Mouse (Mus musculus) embryonic facial prominence, embryonic 13.5 days (tissue): ENCODE measurements around the gene Srp9. TPM values are rescaled to one million over a fixed set of nuclear protein-coding genes. Genes with fewer than 3 reads are reported as not detected.

Experiments
- ATAC-seq: fragments of 200-750 bp; cut with Nextera tagmentation; 2 replicates; pipeline ENCODE4 v1.8.0; 2017; ENCODE audit warnings: low read depth; ENCODE audit not compliant: insufficient number of reproducible peaks, insufficient read depth, low FRiP score, low TSS enrichment
- H3K27ac ChIP-seq: fragments of 300-500 bp; sonication (generic); 2 replicates; pipeline ENCODE4 v1.5.1; 2015; ENCODE audit warnings: moderate library complexity, mild to moderate bottlenecking, inconsistent platforms
- H3K27me3 ChIP-seq: fragments of 300-500 bp; sonication (generic); 2 replicates; pipeline ENCODE4 v1.6.1; 2015; ENCODE audit warnings: mild to moderate bottlenecking, inconsistent platforms
- H3K36me3 ChIP-seq: fragments of 300-500 bp; sonication (generic); 2 replicates; pipeline ENCODE4 v1.6.1; 2015; ENCODE audit warnings: mild to moderate bottlenecking, inconsistent platforms
- H3K4me1 ChIP-seq: fragments of 300-500 bp; sonication (generic); 2 replicates; pipeline ENCODE4 v1.6.1; 2015; ENCODE audit warnings: inconsistent platforms
- H3K4me2 ChIP-seq: fragments of 300-500 bp; sonication (generic); 2 replicates; pipeline ENCODE4 v1.6.1; 2015; ENCODE audit warnings: moderate library complexity, mild to moderate bottlenecking, inconsistent platforms
- H3K4me3 ChIP-seq: fragments of 300-500 bp; sonication (generic); 2 replicates; pipeline ENCODE4 v1.5.1; 2015; ENCODE audit warnings: mild to moderate bottlenecking, inconsistent platforms
- H3K9ac ChIP-seq: fragments of 300-500 bp; sonication (generic); 2 replicates; pipeline ENCODE4 v1.6.1; 2015; ENCODE audit warnings: mild to moderate bottlenecking, inconsistent platforms
- H3K9me3 ChIP-seq: fragments of 300-500 bp; sonication (generic); 2 replicates; pipeline ENCODE4 v1.6.1; 2016; ENCODE audit warnings: inconsistent platforms
- WGBS: fragments of 180-500 bp; shearing (Covaris S2); methylation state at CpG from one replicate; pipeline ENCODE4 v1.1.7; 2015; ENCODE audit warnings: mixed read lengths; 5-methylcytosine and 5-hydroxymethylcytosine counted together
- polyA plus RNA-seq: library from polyadenylated mRNA; unstranded; fragments of >200 nt; fragmentation: Nextera tagmentation; extraction: Ambion mirVana; gene quantifications from 2 replicates; pipeline ENCODE4 v1.2.1, GENCODE M21; 2015

Gene Srp9
- polyA plus RNA-seq, 1 experiment from 2014 or later, result 166 TPM

DNA sequence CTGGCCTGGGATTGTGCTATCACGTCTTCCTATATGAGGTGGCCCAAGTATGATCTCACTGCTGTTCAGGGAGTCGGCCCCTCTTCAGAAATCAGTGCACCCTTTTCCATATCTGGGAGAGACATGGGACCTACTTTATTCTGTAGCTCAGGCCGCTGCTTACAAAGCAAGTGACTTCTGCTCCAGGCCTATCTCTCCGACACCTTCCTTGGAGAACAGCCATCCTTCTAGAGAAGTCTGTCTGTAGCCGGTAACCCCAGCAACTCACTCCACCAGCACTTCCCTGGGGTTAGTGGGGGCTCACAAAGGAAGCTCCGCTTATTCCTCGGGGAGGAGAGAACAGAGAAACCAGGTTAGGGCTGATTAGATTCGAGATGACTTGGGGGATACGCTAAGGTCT lies 17.3 kb upstream of the Srp9 start:
- Histone ChIP-seq H3K4me1 (peaks cover 49% of the 10 kb centered on the region), H3K9me3 (no peaks in the 10 kb centered on the region), H3K9ac (no peak overlapping the region), H3K27ac (no peak overlapping the region), H3K27me3 (no peaks in the 10 kb centered on the region), H3K4me3 (no peak overlapping the region), H3K4me2 (no peak overlapping the region), H3K36me3 (no peaks in the 10 kb centered on the region)
- no peak for ATAC-seq
- WGBS, result 79% methylated on average over 9 of the region's 9 CpGs

DNA sequence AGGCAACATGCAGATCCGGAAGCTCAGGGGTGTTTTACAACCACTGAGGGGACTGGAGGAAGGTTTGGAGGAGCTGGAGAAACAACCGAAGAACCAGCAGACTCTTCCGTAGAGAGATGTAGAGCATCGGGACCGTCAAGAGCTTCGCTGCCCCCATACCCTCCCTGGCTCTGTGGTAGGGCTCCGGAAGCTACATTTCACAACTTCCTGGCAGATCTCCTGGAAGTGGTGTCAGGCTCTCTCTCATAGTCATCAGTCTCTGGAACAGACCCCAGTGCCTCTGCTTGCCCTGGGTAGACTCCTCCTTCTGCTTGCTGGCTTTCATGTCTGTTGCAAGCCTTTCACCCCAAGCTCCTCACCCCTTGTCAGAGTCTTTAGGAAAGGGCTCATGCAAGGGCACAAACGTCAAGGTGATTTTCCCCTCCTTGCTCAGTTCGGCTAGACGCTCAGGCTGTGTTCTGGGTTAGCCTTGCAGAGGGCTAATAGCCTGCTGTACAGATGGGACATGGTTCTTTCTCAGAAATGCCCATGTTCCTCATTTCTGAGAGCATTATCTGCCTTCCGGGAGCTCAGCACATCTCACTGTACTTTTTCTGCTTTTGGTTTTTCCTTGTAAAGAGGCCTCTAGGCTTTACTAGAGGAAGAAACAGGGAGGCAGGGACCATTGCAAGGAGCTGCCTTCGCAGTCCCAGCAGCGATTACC lies 16.0 kb upstream of the Srp9 start:
- Histone ChIP-seq H3K4me2 (no peak overlapping the region), H3K9me3 (no peaks in the 10 kb centered on the region), H3K4me3 (no peak overlapping the region), H3K9ac (no peak overlapping the region), H3K27me3 (no peaks in the 10 kb centered on the region), H3K4me1 (peaks cover 49% of the 10 kb centered on the region), H3K36me3 (no peaks in the 10 kb centered on the region), H3K27ac (no peak overlapping the region)
- ATAC-seq, result no peak
- WGBS, result 72% methylated on average over 13 of the region's 13 CpGs

DNA sequence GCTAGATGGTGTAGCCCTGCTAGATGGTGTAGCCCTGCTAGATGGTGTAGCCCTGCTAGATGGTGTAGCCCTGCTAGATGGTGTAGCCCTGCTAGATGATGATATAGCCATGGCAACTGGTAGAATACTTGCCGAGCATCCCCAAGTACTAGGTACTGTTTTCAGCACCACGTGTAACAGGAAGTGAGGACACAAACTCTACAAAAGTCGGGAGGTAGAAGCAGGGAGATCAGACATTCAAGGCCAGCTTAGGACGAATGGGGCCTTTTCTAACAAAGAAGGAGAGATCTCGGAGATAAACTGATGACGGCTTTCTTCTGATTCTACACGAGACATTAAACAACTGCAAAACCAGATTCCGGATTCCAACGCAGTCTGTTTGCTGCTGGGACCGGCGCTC lies 14.4 kb upstream of the Srp9 start:
- Histone ChIP-seq H3K4me2 (no peak overlapping the region), H3K4me3 (no peak overlapping the region), H3K9ac (no peak overlapping the region), H3K27ac (no peak overlapping the region), H3K4me1 (peaks cover 60% of the 10 kb centered on the region), H3K9me3 (no peaks in the 10 kb centered on the region), H3K36me3 (no peaks in the 10 kb centered on the region), H3K27me3 (no peaks in the 10 kb centered on the region)
- ATAC-seq, result no peak
- WGBS, result 52% methylated on average over 11 of the region's 11 CpGs

DNA sequence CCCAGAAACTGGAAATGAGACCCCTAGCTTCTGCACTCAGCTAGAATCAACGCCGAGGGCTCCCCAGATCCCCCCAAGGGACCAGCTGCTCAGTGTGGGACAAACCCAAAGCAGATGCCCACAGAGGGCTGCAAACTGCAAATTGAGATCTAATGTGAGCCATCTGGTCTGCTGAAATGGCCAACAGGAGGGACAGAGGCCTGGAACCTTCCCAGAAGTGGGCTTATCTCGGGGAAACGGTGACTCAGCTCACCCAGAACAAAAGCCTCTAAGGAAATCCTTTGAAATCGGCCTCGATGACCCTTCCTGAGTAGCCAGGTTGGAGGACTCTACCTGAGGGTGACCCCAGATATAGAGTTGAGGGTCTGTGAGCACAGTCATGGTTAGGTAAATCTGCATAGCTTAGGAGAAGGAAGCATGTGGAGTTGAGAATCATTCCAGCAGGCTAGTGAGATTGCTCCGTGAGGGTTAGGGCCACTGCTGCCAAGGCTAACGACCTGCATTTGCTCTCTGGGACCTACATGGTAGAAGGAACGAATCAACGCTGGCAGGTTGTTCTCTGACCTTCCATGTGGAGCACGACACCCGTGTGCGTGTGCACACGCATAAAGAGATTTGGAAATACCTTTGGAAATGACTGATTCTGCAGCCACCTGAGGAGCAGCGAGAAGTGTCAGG lies 13.7 kb upstream of the Srp9 start:
- Histone ChIP-seq H3K9me3 (no peaks in the 10 kb centered on the region), H3K27ac (no peak overlapping the region), H3K4me3 (no peak overlapping the region), H3K4me2 (no peak overlapping the region), H3K36me3 (no peaks in the 10 kb centered on the region), H3K4me1 (peaks cover 64% of the 10 kb centered on the region), H3K9ac (no peak overlapping the region), H3K27me3 (no peaks in the 10 kb centered on the region)
- 49% methylated on average over 15 of the region's 15 CpGs for WGBS
- ATAC-seq, result no peak

DNA sequence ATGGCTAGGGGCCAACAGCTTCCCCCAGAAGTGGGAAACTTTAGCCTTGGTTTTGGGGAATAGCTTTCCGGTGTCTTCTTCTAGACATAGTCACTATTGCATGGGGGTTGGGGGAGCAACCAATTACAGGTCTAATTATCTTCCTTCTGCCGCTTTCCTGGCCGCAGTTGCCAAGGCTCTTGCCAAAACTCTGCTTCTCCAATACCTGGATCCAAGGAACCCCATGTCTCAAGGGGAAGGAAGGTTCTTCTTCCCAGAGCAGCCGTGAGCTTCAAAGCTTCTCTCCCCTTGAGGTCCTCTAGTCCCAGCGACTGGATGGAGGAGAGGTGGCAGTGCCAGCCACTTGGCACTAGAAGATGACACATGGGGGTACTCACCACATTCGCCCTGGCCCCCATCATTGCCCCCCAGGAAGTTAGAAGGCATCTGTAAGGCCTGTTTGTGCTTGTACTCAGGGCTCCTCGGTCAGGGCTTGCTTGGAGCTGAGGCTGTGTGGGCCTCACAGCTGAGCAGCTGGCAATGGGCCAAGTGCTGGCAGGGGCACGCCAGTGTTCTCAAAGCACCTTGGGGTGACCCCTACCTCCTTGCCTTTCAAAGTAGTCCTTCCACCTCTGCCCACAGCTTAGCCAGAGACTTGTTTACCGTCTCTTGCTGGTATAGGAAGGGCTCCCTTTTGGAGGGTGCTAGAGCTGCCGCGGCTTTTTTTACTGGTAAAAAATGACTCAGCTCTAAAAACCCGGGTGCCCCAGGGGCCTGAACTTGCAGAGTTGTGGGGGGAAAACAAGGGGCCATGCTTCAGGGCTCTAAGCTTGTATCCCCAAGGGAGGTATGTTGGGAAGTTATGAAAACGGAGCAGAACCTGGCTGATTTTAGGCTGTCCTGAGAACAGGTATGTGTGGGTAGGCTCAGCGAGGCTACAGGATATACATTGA lies 12.9 kb upstream of the Srp9 start:
- Histone ChIP-seq H3K27me3 (no peaks in the 10 kb centered on the region), H3K9me3 (no peaks in the 10 kb centered on the region), H3K36me3 (no peaks in the 10 kb centered on the region), H3K9ac (no peak overlapping the region), H3K4me2 (no peak overlapping the region), H3K4me1 (peaks cover 69% of the 10 kb centered on the region), H3K4me3 (no peak overlapping the region), H3K27ac (peak overlapping the region; percentile 44; the same call in 1 of the 2 replicates)
- ATAC-seq, result no peak
- 66% methylated on average over 14 of the region's 14 CpGs for WGBS

DNA sequence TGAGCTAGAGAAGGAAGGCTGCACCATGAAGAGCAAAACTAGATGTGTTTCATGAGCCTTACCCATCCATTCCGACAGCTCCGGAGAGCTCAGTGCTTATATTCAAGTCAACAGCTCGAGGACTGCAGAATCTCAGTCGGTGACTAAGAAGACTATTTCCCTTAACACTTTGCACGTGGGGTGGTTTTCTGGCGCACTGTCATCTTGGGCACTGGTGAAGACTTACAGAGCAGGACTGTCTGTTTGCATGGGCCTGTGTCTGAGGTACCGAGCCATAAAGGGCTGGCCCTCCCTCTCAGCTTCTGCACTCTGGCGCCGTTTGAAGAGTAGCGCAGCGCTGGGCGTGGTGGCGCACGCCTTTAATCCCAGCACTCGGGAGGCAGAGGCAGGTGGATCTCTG lies 12.2 kb upstream of the Srp9 start:
- no peak overlapping the region for H3K4me3 ChIP-seq
- no peak overlapping the region for H3K4me2 ChIP-seq
- no peak overlapping the region for H3K27ac ChIP-seq
- no peaks in the 10 kb centered on the region for H3K27me3 ChIP-seq
- no peaks in the 10 kb centered on the region for H3K36me3 ChIP-seq
- H3K9me3 ChIP-seq, result no peaks in the 10 kb centered on the region
- no peak overlapping the region for H3K9ac ChIP-seq
- H3K4me1 ChIP-seq, result peaks cover 69% of the 10 kb centered on the region
- 90% methylated on average over 15 of the region's 15 CpGs for WGBS
- no peak for ATAC-seq

DNA sequence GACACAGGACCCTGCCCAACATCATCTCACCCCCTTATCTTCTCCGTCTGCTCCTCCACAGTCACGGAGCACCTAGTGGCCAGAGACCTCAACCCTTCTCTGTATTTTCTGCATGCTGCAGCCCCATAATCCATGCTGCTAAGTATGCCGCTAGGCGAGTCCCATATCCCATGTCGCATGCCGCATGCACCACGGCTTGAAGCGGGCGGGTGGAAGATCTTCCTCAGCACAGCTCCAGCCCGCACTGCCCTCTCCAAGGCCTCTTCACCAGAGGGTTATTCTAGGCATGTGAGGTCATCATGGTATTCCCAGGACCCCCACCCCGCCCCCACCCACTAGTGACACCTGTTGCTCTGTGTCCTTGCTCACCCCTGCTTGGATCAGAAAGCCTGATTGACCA lies 11.4 kb upstream of the Srp9 start:
- Histone ChIP-seq H3K9me3 (no peaks in the 10 kb centered on the region), H3K27ac (no peak overlapping the region), H3K36me3 (no peaks in the 10 kb centered on the region), H3K9ac (no peak overlapping the region), H3K4me2 (no peak overlapping the region), H3K27me3 (no peaks in the 10 kb centered on the region), H3K4me1 (peaks cover 68% of the 10 kb centered on the region), H3K4me3 (no peak overlapping the region)
- WGBS, result 73% methylated on average over 11 of the region's 11 CpGs
- no peak for ATAC-seq

DNA sequence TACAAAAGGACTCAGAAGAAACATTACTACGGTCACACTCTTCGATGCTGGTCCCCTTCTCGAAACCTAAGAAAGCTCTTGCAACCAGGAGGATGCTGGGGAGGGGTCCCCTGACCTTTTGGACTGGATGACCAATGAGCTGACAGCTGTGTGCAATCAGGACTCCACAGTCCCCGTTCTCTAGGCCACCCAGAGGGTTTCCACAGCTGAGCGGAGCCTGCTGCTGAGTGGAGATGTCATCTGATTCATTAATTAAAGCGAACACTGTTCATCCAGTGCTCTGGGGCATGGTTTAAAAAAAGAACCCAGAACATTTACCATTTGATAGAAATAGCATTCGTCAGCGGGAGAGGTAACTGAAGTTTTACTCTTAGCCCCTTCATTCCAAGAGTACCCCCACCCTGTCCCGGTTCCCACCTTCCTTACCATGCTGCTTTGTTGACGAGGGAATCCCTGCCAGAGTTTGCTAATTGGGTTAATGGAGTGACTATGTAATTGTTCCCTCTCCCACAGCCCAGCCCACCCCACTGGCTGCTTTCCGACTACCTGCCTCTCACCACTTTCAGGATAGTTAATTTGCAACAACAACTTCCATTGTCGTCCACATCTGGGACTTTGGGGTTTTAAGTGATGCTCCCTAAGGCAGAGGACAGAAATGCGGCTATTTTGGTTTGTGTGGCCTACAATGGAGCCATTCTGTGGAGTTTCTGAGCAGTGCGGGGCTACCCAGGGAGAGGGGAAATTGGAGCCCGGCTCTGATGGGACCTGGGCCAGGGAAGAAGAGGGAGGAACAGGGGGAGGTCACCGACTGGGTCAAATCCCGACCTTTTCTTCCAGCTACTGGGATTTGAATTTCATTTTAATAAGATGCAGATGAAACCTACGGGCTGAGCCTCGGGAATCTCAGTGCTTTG lies 10.7 kb upstream of the Srp9 start:
- Histone ChIP-seq H3K9ac (no peak overlapping the region), H3K27ac (no peak overlapping the region), H3K4me3 (no peak overlapping the region), H3K27me3 (no peaks in the 10 kb centered on the region), H3K36me3 (no peaks in the 10 kb centered on the region), H3K9me3 (no peaks in the 10 kb centered on the region), H3K4me2 (peak overlapping the region; percentile 1), H3K4me1 (peaks cover 62% of the 10 kb centered on the region)
- 12% methylated on average over 19 of the region's 19 CpGs for WGBS
- no peak for ATAC-seq

DNA sequence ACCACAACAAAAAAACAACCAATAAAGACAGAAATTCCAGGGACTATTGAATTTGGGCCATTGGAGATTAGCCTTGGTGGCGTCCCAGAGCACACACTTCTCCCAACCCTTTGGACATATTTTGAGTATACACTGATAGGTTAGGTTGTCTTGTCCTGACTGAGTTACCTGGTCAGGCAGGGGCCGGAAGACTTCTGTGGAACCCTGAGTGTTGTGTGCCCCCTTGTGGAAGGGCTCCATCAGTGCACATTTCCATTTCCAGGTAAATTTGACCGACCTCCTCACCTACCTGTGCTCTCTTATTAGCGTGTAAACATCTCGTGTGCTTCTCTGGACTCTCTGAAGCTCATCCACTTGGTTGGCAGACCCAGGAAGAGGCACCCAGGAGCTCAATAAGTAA lies 9.3 kb upstream of the Srp9 start:
- H3K27ac ChIP-seq, result no peak overlapping the region
- H3K27me3 ChIP-seq, result no peaks in the 10 kb centered on the region
- H3K9ac ChIP-seq, result no peak overlapping the region
- 16% methylated on average over 5 of the region's 5 CpGs for WGBS
- H3K4me2 ChIP-seq, result peak overlapping the region; percentile 19; the same call in 1 of the 2 replicates
- peaks cover 59% of the 10 kb centered on the region for H3K4me1 ChIP-seq
- H3K4me3 ChIP-seq, result no peak overlapping the region
- ATAC-seq, result no peak
- no peaks in the 10 kb centered on the region for H3K36me3 ChIP-seq
- H3K9me3 ChIP-seq, result no peaks in the 10 kb centered on the region

DNA sequence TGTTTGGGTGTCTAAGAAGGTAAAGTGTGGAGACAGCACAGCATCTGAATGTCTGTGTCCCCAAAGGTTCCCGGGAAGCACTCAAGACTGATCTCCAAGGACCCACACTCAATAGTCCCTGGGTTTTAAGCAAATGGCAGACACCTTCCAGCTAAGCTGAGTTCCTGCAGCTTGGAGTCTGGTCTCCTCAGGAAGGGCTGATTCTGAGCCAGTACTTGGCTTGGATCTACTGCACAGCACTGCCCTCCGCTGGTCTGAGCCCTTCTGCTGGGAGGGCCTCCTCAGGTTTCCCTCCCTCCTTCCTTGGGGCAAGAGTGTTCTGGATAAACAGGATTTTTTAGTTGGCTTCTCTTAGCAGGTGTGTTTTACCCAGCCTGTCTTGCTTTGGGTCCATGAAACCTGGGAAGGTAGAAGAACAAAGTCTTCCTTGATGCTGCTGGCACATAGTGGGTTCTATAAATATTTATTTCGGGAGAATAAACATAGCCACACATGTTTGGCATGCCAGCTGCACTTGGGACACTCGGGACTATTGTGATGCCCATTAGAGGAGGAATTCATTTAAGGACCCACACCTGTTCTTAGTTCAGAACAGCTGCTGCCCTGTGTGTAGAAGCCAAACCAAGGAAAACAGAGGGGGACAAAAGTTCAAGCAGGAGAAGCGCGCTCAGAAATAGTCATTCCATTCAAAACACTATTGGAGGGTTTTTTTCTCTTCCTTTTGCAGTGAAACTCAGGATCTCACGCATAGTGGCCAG lies 8.7 kb upstream of the Srp9 start:
- no peaks in the 10 kb centered on the region for H3K9me3 ChIP-seq
- WGBS, result 21% methylated on average over 7 of the region's 7 CpGs
- peak overlapping the region; percentile 19; the same call in 1 of the 2 replicates for H3K4me2 ChIP-seq
- no peak overlapping the region for H3K27ac ChIP-seq
- peaks cover 52% of the 10 kb centered on the region for H3K4me1 ChIP-seq
- no peaks in the 10 kb centered on the region for H3K36me3 ChIP-seq
- peak; percentile 75; the same call in 1 of the 2 replicates for ATAC-seq
- no peak overlapping the region for H3K4me3 ChIP-seq
- no peak overlapping the region for H3K9ac ChIP-seq
- no peaks in the 10 kb centered on the region for H3K27me3 ChIP-seq
